Mouse (Mus musculus) C2C12 (cell line): Measurements from ENCODE around the gene Amacr.

ENCODE experiments used
- CTCF ChIP-seq: IDR thresholded peaks from one replicate; pipeline ENCODE4 v1.5.1; 2011; ENCODE audit not compliant: control insufficient read depth, insufficient read depth, insufficient read length
- MAX ChIP-seq: IDR thresholded peaks from one replicate; pipeline ENCODE4 v1.6.1; 2011; ENCODE audit warnings: mild to moderate bottlenecking, control low read depth
- MYOG ChIP-seq: IDR thresholded peaks from one replicate; pipeline ENCODE4 v1.6.1; 2011; ENCODE audit not compliant: control insufficient read depth, insufficient read length; ENCODE audit errors: extremely low read depth

DNA sequence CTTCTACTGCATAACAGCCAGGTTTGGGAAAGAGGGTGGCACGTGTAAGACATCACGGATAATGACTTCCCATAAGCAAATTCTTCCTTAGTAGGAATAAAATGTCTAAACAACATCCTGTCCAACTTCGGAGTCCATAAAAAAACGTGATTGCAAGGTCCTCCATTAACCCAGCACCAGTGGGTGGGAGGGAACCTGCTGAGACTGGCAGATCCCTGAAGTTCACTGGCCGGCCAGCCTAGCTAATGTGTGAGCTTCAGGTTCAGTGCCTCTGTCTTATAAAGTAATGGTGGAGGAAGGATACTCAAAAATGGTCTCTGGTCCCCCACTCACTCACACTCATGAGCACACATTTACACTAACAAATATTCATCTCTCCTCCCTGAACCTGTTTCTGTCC lies 26.4 kb upstream of the Amacr start:
- TF ChIP-seq CTCF (no peak), MAX (no peak), MYOG (no peak)
